Mouse (Mus musculus): ENCODE measurements around the gene Aup1. TPM values are rescaled to one million over a fixed set of nuclear protein-coding genes. Genes with fewer than 3 reads are reported as not detected.

Gene Aup1
- polyA plus RNA-seq, 1 experiment from 2014 or later = 186 TPM

DNA sequence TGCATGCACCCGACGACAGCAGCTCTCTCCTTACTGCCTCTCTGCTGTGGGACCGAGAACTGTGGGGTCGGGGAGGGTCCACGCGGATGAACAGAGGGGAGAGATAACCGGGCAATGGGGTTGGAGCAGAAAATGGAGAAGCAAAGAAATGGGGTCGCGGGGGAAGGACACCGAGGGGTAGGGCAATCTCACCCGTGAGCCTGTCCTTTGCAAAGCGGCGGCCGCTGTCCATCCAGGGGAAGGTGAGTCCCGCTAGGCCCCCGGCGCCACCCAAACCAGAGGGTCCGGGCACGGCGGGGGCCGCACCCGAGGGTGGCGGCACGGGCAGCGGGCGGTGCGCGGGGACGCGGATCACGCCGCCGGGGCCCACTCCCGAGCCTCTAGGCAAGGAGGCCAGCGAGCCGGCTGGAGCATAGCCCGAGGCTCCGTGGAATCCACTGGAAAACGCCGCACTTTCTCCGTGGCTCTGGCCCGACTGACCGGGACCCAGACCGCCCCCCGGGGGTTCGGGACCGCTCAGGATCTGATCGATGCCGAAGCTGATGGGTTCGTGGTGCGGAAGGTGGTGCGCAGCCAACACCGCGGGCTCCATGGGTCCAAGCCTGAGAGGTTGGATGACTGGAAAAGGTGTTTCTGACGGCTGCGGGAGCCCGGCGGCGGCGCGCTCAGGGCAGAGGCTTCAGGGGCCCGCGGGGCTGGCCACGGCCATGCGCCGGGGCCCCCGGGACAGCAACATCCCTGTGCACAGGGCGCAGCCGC lies 15.3 kb downstream of the Aup1 start:
- no peak for ATAC-seq (ENCODE audit: low read depth)

DNA sequence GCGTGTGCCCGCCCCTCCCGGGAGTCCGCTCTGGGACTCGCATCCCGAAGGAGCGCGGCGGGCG lies 15.8 kb downstream of the Aup1 start, which contains the start of gene Tlx2:
Gene Tlx2, minus strand, starts transcription at position 47 of the 64 bp plus-strand sequence.
- Histone ChIP-seq H3K9me3 (replicated peaks) (no peaks in the 10 kb centered on the region), H3K4me3 (replicated peaks) (peak within 1 kb of the TSS; percentile 38), H3K9ac (no peak within 1 kb of the TSS), H3K4me2 (peak within 1 kb of the TSS; percentile 53), H3K27me3 (peaks cover 100% of the 10 kb centered on the region), H3K27ac (no peak within 1 kb of the TSS), H3K36me3 (no peaks in the 10 kb centered on the region), H3K4me1 (replicated peaks) (peaks cover 34% of the 10 kb centered on the region)
- ATAC-seq (ENCODE audit: low read depth) (no peak), DNase-seq (no peak)
- WGBS (ENCODE audit: insufficient replicate concordance) = 4% methylated on average over 10 of the region's 10 CpGs

More for the DNA sequence above, 15.3 kb downstream of the Aup1 start:
- no peak for DNase-seq
- Histone ChIP-seq H3K4me2 (peak overlapping the region; percentile 53), H3K27me3 (peaks cover 100% of the 10 kb centered on the region), H3K36me3 (no peaks in the 10 kb centered on the region), H3K4me1 (replicated peaks) (peaks cover 34% of the 10 kb centered on the region), H3K4me3 (replicated peaks) (peak overlapping the region; percentile 38), H3K27ac (no peak overlapping the region), H3K9me3 (replicated peaks) (no peaks in the 10 kb centered on the region), H3K9ac (no peak overlapping the region)
- 3% methylated on average over 69 of the region's 69 CpGs for WGBS (ENCODE audit: insufficient replicate concordance)

DNA sequence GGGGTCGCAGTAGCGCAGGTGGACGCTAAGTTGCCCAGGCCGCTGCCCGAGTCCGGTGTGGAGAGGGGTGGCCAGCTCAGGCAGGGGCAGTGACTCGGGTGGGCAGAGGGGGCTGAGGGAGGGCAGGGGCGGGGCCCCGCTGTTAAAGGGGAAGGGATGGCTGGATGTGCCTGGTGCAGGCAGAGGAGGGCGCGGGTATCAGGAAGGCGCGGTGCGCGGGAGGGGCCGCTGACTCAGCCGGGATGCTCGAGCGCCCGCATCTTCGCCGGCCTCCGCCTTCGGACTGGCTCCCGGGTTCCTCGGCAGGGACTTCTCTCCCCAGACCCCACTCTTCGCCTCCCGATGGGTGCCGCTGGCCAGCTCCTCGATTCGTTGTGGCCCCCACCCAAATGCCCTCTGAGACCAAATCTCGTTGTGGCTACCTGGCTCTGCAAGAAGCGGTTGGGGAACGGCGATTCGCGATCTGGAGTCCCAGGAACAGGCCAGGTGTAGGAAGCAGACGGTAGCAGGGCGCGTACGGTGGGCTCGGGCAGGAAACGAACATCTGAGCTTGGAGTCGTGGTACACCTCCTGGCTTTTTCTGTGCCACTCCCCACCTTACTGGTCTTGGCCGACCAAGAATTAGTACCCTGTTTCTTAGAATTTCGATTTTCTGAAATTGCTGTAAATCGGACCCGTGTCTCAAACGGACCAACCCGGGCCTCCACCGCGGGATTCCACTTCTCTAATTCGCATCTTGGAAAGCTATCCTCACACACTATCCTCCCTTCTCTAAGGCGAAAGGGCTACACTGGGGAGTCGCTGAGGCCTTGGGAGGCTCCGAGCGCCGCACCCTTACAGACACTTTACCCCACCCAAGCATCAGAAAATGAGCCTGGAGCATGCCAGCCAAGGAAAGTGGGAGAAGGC lies 16.2 kb downstream of the Aup1 start:
- no peak overlapping the region for H3K27ac ChIP-seq
- peaks cover 100% of the 10 kb centered on the region for H3K27me3 ChIP-seq
- peaks cover 34% of the 10 kb centered on the region for H3K4me1 ChIP-seq (replicated peaks)
- no peaks in the 10 kb centered on the region for H3K36me3 ChIP-seq
- DNase-seq (no peak), ATAC-seq (ENCODE audit: low read depth) (no peak)
- no peak overlapping the region for H3K9ac ChIP-seq
- 2% methylated on average over 58 of the region's 58 CpGs for WGBS (ENCODE audit: insufficient replicate concordance)
- H3K4me3 ChIP-seq (replicated peaks) = peak overlapping the region; percentile 38
- H3K9me3 ChIP-seq (replicated peaks) = no peaks in the 10 kb centered on the region
- H3K4me2 ChIP-seq = peak overlapping the region; percentile 29

DNA sequence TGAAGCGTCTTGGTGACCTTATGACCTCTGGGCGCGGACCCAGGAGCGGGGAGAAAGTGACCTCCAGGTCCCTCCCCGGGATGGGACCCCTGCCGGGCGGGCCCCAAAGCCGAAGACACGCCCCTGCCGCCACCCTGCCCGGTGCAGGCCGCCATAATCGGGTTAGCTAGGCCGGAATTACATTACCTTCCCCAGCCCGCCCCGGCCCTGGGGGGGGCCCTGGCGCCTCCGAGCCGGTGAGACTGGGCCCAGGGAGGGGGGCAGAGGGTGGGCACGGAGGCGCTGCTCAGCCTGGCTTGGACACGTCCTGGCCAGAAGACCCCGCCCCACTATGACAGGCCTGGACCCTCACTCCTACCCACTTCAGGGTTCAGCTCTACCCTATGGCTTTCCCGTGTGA lies 16.9 kb downstream of the Aup1 start:
- DNase-seq (no peak), ATAC-seq (ENCODE audit: low read depth) (no peak)
- Histone ChIP-seq H3K36me3 (no peaks in the 10 kb centered on the region), H3K4me3 (replicated peaks) (peak overlapping the region; percentile 38), H3K9ac (no peak overlapping the region), H3K27ac (no peak overlapping the region; the same call in 1 of the 2 replicates), H3K9me3 (replicated peaks) (no peaks in the 10 kb centered on the region), H3K4me1 (replicated peaks) (peaks cover 34% of the 10 kb centered on the region), H3K4me2 (peak overlapping the region; percentile 29), H3K27me3 (peaks cover 100% of the 10 kb centered on the region)
- WGBS (ENCODE audit: insufficient replicate concordance) = 2% methylated on average over 21 of the region's 24 CpGs

DNA sequence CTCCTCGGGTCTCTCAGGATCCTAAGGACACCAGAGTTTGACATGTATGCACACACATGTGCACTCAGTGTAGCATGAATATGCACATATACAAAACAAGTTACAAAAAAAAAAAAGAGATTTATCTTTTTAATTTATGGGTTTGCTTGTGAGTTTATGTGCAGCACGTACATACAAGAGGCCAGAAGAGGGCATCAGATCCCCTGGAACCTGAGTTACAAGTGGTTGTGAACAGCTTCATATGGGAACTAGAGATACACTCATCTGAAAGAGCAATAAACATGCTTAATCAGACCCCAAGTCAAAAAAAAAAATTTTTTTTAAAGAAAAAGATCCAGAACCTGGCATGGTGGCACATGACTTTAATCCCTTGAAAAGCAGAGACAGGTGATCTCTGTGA lies 20.7 kb downstream of the Aup1 start:
- Histone ChIP-seq H3K9me3 (replicated peaks) (no peaks in the 10 kb centered on the region), H3K27me3 (peaks cover 76% of the 10 kb centered on the region), H3K36me3 (peaks cover 2% of the 10 kb centered on the region), H3K9ac (no peak overlapping the region), H3K27ac (no peak overlapping the region), H3K4me1 (replicated peaks) (peaks cover 35% of the 10 kb centered on the region), H3K4me2 (no peak overlapping the region), H3K4me3 (replicated peaks) (no peak overlapping the region)
- 8% methylated on average over 2 of the region's 2 CpGs for WGBS (ENCODE audit: insufficient replicate concordance)
- no peak for DNase-seq
- ATAC-seq (ENCODE audit: low read depth) = no peak

DNA sequence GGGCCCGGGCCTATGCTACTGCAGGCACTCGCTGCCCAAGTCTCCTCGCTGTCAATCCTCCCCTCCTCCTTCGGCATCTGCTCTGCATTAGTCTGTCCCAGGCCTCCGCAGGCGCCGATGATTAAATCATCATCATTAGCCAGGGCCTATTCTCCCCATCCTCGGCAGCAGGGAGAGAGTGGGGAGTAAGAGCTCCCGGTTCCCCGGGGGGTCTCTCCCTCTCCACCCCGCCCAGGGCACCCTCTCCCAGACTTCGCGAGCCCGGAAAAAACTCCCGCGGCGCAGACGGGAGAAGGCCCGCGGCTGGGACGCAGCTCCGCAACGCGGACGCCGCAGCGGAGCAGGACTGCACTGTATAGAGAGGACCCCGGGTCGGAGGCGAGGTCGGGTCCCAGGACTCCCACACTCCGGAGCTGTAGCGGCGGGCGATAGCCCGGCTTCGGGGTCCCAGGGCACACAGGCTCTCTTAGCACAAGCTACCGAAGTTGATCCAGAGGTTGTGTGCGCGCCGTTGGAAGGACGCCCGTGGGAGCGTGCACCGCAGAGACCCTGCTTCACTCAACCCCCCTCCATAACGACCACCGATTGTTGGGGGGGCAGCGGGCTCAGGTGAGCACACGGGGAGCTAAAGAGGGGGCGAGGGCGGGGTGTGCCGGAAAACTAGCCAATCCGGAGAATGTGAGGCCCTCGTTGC lies 23.5 kb downstream of the Aup1 start, which contains the start of gene Pcgf1:
Gene Pcgf1, plus strand, starts transcription at position 240 of the 694 bp plus-strand sequence.
- ATAC-seq (ENCODE audit: low read depth) (peak; percentile 49), DNase-seq (no peak)
- H3K9ac ChIP-seq = peak within 1 kb of the TSS; percentile 87
- H3K9me3 ChIP-seq (replicated peaks) = no peaks in the 10 kb centered on the region
- peak within 1 kb of the TSS; percentile 86 for H3K4me3 ChIP-seq (replicated peaks)
- peak within 1 kb of the TSS; percentile 98 for H3K4me2 ChIP-seq
- H3K27me3 ChIP-seq = peaks cover 57% of the 10 kb centered on the region
- H3K36me3 ChIP-seq = peaks cover 19% of the 10 kb centered on the region
- H3K27ac ChIP-seq = peak within 1 kb of the TSS; percentile 85
- under 1% methylated on average over 54 of the region's 54 CpGs for WGBS (ENCODE audit: insufficient replicate concordance)
- H3K4me1 ChIP-seq (replicated peaks) = peaks cover 27% of the 10 kb centered on the region

DNA sequence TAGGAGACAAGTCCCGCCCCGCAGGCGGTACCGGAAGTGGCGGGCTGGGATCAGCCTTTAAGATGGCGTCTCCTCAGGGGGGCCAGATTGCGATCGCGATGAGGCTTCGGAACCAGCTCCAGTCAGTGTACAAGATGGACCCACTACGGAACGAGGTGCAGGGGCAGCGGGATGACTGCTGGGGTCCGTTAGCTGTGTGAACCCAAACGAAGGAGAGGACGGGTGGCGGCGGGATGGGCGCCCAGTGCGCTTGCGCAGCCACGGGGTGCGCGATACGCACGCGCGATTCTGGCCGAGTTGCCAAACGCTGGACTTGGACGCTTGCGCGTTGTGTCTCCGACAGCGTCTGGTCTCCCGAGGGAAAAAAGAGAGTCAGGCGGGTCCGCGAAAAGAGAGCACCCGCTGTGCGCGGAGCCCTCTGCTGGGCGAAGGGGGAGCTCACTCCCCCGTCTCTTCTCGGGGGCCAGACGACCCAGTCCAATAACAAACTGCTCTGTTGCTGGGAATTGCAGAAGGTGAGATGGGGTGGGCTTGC lies 24.1 kb downstream of the Aup1 start:
- Histone ChIP-seq H3K4me2 (peak overlapping the region; percentile 98), H3K9ac (peak overlapping the region; percentile 87), H3K36me3 (peaks cover 19% of the 10 kb centered on the region), H3K4me1 (replicated peaks) (peaks cover 27% of the 10 kb centered on the region), H3K27ac (peak overlapping the region; percentile 85), H3K27me3 (peaks cover 57% of the 10 kb centered on the region), H3K9me3 (replicated peaks) (no peaks in the 10 kb centered on the region), H3K4me3 (replicated peaks) (peak overlapping the region; percentile 86)
- ATAC-seq (ENCODE audit: low read depth) = peak; percentile 88
- under 1% methylated on average over 46 of the region's 46 CpGs for WGBS (ENCODE audit: insufficient replicate concordance)
- peak; percentile 98 for DNase-seq

DNA sequence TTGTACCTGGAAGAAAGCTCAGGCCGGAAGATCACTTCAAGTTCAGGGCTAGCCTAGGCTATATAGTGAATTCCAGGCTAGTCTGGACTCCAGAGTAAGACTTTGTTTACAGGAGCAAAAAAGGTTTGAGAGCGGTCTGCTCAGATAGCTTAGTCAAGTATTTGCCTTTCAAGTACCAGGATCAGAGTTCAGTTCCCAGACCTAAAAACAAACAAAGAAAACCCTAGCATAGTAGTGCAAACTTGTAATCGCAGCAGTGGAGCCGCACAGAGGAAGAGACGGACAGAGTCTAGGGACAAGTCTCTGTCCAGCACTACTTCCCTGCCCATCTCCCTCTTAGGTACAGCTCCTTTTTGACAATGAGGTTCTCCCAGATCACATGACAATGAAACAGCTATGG lies 25.9 kb downstream of the Aup1 start:
- H3K4me3 ChIP-seq (replicated peaks) = no peak overlapping the region
- 92% methylated on average over 5 of the region's 5 CpGs for WGBS (ENCODE audit: insufficient replicate concordance)
- H3K36me3 ChIP-seq = peaks cover 19% of the 10 kb centered on the region
- DNase-seq = no peak
- H3K27me3 ChIP-seq = peaks cover 57% of the 10 kb centered on the region
- no peaks in the 10 kb centered on the region for H3K9me3 ChIP-seq (replicated peaks)
- H3K4me2 ChIP-seq = no peak overlapping the region; the same call in 1 of the 2 replicates
- no peak overlapping the region for H3K9ac ChIP-seq
- H3K27ac ChIP-seq = no peak overlapping the region
- no peak for ATAC-seq (ENCODE audit: low read depth)
- H3K4me1 ChIP-seq (replicated peaks) = peaks cover 27% of the 10 kb centered on the region

DNA sequence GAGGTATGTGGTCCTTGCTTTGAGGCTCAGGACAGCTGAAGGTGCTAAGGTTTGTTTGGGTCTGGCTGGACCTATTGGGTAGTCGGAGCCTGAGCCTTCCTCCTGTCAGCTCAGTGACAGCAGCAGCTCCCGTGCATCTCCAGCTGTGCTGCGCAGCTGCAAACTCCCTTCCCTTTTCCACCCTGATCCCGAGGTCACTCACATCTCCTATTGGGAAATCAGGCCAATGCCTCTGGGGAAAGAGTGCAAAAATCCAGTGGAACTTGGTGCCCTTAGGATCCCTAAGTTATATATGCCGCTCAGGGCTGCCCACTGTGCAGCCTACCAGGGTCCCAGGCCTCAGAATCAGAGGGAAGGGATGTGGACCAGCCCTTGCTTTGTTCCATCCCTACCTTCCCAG lies 29.2 kb downstream of the Aup1 start:
- no peaks in the 10 kb centered on the region for H3K9me3 ChIP-seq (replicated peaks)
- H3K4me2 ChIP-seq = no peak overlapping the region
- no peak overlapping the region for H3K4me3 ChIP-seq (replicated peaks)
- peaks cover 19% of the 10 kb centered on the region for H3K36me3 ChIP-seq
- H3K9ac ChIP-seq = no peak overlapping the region
- DNase-seq (no peak), ATAC-seq (ENCODE audit: low read depth) (no peak)
- WGBS (ENCODE audit: insufficient replicate concordance) = 31% methylated on average over 5 of the region's 5 CpGs
- no peak overlapping the region for H3K27ac ChIP-seq
- H3K27me3 ChIP-seq = peaks cover 66% of the 10 kb centered on the region
- peaks cover 37% of the 10 kb centered on the region for H3K4me1 ChIP-seq (replicated peaks)

DNA sequence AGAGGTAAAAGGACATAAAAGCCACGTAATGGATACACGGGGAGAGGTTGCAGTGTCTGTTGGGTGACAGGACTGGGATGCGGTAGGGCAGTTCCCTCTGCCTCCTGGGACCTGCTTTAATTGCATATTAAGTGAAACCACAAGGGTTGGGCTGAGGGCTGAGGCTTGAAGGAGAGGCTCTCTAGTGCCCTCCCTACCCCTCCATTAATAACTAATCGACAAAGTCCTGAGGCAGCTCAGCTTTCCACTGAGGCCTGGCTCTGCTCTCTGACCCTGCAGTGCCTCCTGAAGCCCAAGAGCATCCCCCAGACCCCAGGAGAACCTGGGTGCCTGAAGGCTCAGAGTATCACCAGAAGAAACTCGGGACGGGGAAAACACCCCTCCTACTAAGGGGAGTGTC lies 30.2 kb downstream of the Aup1 start:
- no peak overlapping the region for H3K4me3 ChIP-seq (replicated peaks)
- no peak overlapping the region for H3K27ac ChIP-seq
- H3K36me3 ChIP-seq = peaks cover 19% of the 10 kb centered on the region
- DNase-seq (no peak), ATAC-seq (ENCODE audit: low read depth) (no peak)
- no peak overlapping the region for H3K4me2 ChIP-seq
- peaks cover 75% of the 10 kb centered on the region for H3K27me3 ChIP-seq
- 17% methylated on average over 6 of the region's 6 CpGs for WGBS (ENCODE audit: insufficient replicate concordance)
- no peak overlapping the region for H3K9ac ChIP-seq
- peaks cover 29% of the 10 kb centered on the region for H3K4me1 ChIP-seq (replicated peaks)
- no peaks in the 10 kb centered on the region for H3K9me3 ChIP-seq (replicated peaks)

All from liver, embryonic 13.5 days (tissue).